Mouse (Mus musculus) MEL (cell line): ENCODE data around the gene Meiob. TPM values are rescaled to one million over a fixed set of nuclear protein-coding genes. Genes with fewer than 3 reads are reported as not detected.

Experiments used
- DNase-seq: peaks from one replicate; pipeline ENCODE4 v3.0.0; 2011; ENCODE audit warnings: low read depth, low spot score
- H3K27ac ChIP-seq: 2 replicates; pipeline ENCODE4 v1.5.1; 2012; ENCODE audit warnings: low read depth, mild to moderate bottlenecking, control low read depth, low read length, moderate library complexity; ENCODE audit not compliant: control insufficient read depth
- H3K27me3 ChIP-seq, 2 experiments: fragments of 150-350 bp in 1 of 2; sonication (generic) in 1 of 2; 2 replicates each; pipeline ENCODE4 v1.6.1; 2012; ENCODE audit warnings: low read length in 2 of 2, mild to moderate bottlenecking in 2 of 2, improper control_type of control experiment in 1 of 2, moderate library complexity in 1 of 2; ENCODE audit not compliant: insufficient read depth in 2 of 2, control insufficient read depth in 1 of 2
- H3K36me3 ChIP-seq, 2 experiments: 2 replicates each; pipeline ENCODE4 v1.6.1; 2012 to 2014; ENCODE audit warnings: low read length in 2 of 2, improper control_type of control experiment in 1 of 2, inconsistent platforms in 1 of 2, mild to moderate bottlenecking in 1 of 2; ENCODE audit not compliant: insufficient read depth in 2 of 2, control insufficient read depth in 1 of 2
- H3K4me1 ChIP-seq, 2 experiments: fragments of 150-350 bp in 1 of 2; sonication (generic) in 1 of 2; 2 replicates each; pipeline ENCODE4 v1.6.1; 2012; ENCODE audit warnings: low read length in 2 of 2, improper control_type of control experiment in 1 of 2, mild to moderate bottlenecking in 1 of 2; ENCODE audit not compliant: insufficient read depth in 2 of 2, control insufficient read depth in 1 of 2
- H3K4me3 ChIP-seq, 2 experiments: fragments of 150-350 bp in 1 of 2; sonication (generic) in 1 of 2; 2 replicates each; pipeline ENCODE4 v1.5.1; 2012; ENCODE audit warnings: low read depth in 2 of 2, low read length in 2 of 2, mild to moderate bottlenecking in 2 of 2, moderate library complexity in 2 of 2, control low read depth in 1 of 2, improper control_type of control experiment in 1 of 2; ENCODE audit not compliant: control insufficient read depth in 1 of 2, insufficient read depth in 1 of 2
- H3K79me2 ChIP-seq: 2 replicates; pipeline ENCODE4 v1.6.1; 2012; ENCODE audit warnings: mild to moderate bottlenecking, low read length, moderate library complexity; ENCODE audit not compliant: control insufficient read depth, poor library complexity, insufficient read depth
- H3K9ac ChIP-seq: 2 replicates; pipeline ENCODE4 v1.6.1; 2012; ENCODE audit warnings: low read depth, mild to moderate bottlenecking, control low read depth, low read length, moderate library complexity; ENCODE audit not compliant: control insufficient read depth, poor library complexity, severe bottlenecking
- H3K9me3 ChIP-seq: fragments of 150-350 bp; sonication (generic); replicated peaks from 2 replicates; pipeline ENCODE4 v1.6.1; 2012; ENCODE audit warnings: mild to moderate bottlenecking, low read length, improper control_type of control experiment, moderate library complexity; ENCODE audit not compliant: insufficient read depth
- ETS1 ChIP-seq: IDR thresholded peaks from 2 replicates; pipeline ENCODE4 v1.6.1; 2012; ENCODE audit warnings: low read depth, mild to moderate bottlenecking, inconsistent platforms, low read length, improper control_type of control experiment, moderate library complexity
- GATA1 ChIP-seq: IDR thresholded peaks from 2 replicates; pipeline ENCODE4 v1.6.1; 2011; ENCODE audit warnings: low read depth, low read length, improper control_type of control experiment
- KAT2A ChIP-seq: conservative IDR thresholded peaks from 2 replicates; pipeline ENCODE4 v1.6.1; 2012; ENCODE audit warnings: low read depth, low read length, improper control_type of control experiment, inconsistent platforms
- MAX ChIP-seq: IDR thresholded peaks from 2 replicates; pipeline ENCODE4 v1.6.1; 2011; ENCODE audit warnings: low read length, improper control_type of control experiment
- MXI1 ChIP-seq: IDR thresholded peaks from 2 replicates; pipeline ENCODE4 v1.6.1; 2011; ENCODE audit warnings: mild to moderate bottlenecking, low read depth, low read length, improper control_type of control experiment
- MYB ChIP-seq: IDR thresholded peaks from 2 replicates; pipeline ENCODE4 v1.6.1; 2011; ENCODE audit warnings: mild to moderate bottlenecking, low read depth, low read length, improper control_type of control experiment
- NELFE ChIP-seq: IDR thresholded peaks from 2 replicates; pipeline ENCODE4 v1.6.1; 2011; ENCODE audit warnings: low read depth, low read length, improper control_type of control experiment
- NRF1 ChIP-seq: IDR thresholded peaks from 2 replicates; pipeline ENCODE4 v1.6.1; 2014; ENCODE audit warnings: low read depth, mild to moderate bottlenecking, inconsistent platforms, low read length, improper control_type of control experiment, moderate library complexity; ENCODE audit not compliant: poor library complexity, insufficient read depth, severe bottlenecking
- POLR2A ChIP-seq, 2 experiments: IDR thresholded peaks; 2 replicates each; pipeline ENCODE4 v1.6.1; 2011 to 2012; ENCODE audit warnings: low read length in 2 of 2, mild to moderate bottlenecking in 2 of 2, control low read depth in 1 of 2, improper control_type of control experiment in 1 of 2, low read depth in 1 of 2, moderate library complexity in 1 of 2; ENCODE audit not compliant: control insufficient read depth in 1 of 2, insufficient read depth in 1 of 2, poor library complexity in 1 of 2
- SIN3A ChIP-seq: IDR thresholded peaks from 2 replicates; pipeline ENCODE4 v1.6.1; 2012; ENCODE audit warnings: low read length, improper control_type of control experiment, inconsistent platforms
- TAL1 ChIP-seq: IDR thresholded peaks from 2 replicates; pipeline ENCODE4 v1.6.1; 2012; ENCODE audit warnings: mild to moderate bottlenecking, inconsistent platforms, low read length, moderate library complexity, mixed read lengths
- TBP ChIP-seq: IDR thresholded peaks from 2 replicates; pipeline ENCODE4 v1.8.0; 2011; ENCODE audit warnings: low read depth, low read length, improper control_type of control experiment
- USF2 ChIP-seq, 2 experiments: IDR thresholded peaks; 2 replicates each; pipeline ENCODE4 v1.6.1; 2011 to 2012; ENCODE audit warnings: improper control_type of control experiment in 2 of 2, low read length in 2 of 2, borderline replicate concordance in 1 of 2, inconsistent platforms in 1 of 2, low read depth in 1 of 2, mild to moderate bottlenecking in 1 of 2; ENCODE audit not compliant: insufficient read depth in 1 of 2
- ZC3H11A ChIP-seq: IDR thresholded peaks from 2 replicates; pipeline ENCODE4 v1.6.1; 2012; ENCODE audit warnings: low read depth, mild to moderate bottlenecking, inconsistent platforms, low read length, improper control_type of control experiment
- ZKSCAN1 ChIP-seq: IDR thresholded peaks from 2 replicates; pipeline ENCODE4 v1.6.1; 2012; ENCODE audit warnings: low read depth, mild to moderate bottlenecking, inconsistent platforms, low read length, improper control_type of control experiment, moderate library complexity
- ZNF384 ChIP-seq: IDR thresholded peaks from 2 replicates; pipeline ENCODE4 v1.6.1; 2012; ENCODE audit warnings: low read depth, mild to moderate bottlenecking, inconsistent platforms, low read length, improper control_type of control experiment
- polyA plus RNA-seq, 2 experiments: library from polyadenylated mRNA; stranded (reverse) in 1 of 2; unstranded in 1 of 2; fragments of >175 nt in 1 of 2; fragments of >200 nt in 1 of 2; gene quantifications; 2 replicates each; pipeline versions ENCODE4 v1.2.1 to v1.2.4; 2012; ENCODE audit warnings: low replicate concordance in 2 of 2, low read depth in 1 of 2; ENCODE audit not compliant: insufficient read length in 2 of 2, insufficient read depth in 1 of 2, missing spikeins in 1 of 2
- total RNA-seq: library from RNA; depleted of rRNA; stranded (reverse); fragments of 300-350 nt; gene quantifications from 2 replicates; pipeline ENCODE4 v1.2.3, GENCODE M21; 2012

Gene Meiob
- total and polyA plus RNA-seq, 3 experiments = 0.11 to 0.15 TPM; not detected in 1

GRCm38 (mm10) chr17:24821351-24822280, 17.5 kb downstream of the Meiob start:
- Histone ChIP-seq H3K4me1 (no peaks in the 10 kb centered on the region), H3K4me3 (no peak overlapping the region), H3K27ac (no peak overlapping the region), H3K79me2 (no peaks in the 10 kb centered on the region), H3K9me3 (no peaks in the 10 kb centered on the region), H3K27me3 (peaks cover 4 to 7% of the 10 kb centered on the region in 2 experiments; a peak in 3 of 4 replicates), H3K36me3 (no peaks in the 10 kb centered on the region), H3K9ac (no peak overlapping the region)
- no peak for DNase-seq
- TF ChIP-seq NRF1 (no peak), ZC3H11A (no peak), ETS1 (no peak), NELFE (no peak), MAX (no peak), USF2 (IDR thresholded peaks at IDR 0.05; ENCODE audit: borderline replicate concordance in 1 of 2, insufficient read depth in 1 of 2, low read depth in 1 of 2, low read length in 2 of 2) (no peak), SIN3A (no peak), KAT2A (no peak)

DNA sequence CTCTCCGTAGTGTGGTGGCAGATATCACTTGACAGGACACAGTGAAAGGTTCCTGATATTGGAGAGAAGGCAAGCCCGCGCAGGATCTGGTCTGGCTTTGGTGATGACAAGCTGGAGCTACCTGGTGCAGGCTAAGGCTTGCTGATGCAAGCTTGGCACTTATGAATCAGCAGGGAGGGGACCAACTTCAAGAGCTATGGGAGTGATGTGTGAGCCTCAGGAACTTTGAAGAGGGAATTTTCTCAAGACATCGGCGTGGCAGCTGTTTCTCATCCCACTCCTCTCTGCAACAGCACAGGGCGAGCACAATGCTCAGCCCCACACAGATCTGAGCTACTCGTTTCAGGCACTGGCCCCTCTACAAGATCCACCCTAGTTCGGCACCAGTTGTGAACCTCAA, 35.8 kb downstream of the Meiob start, which contains the start of gene Hagh:
TSS of gene Hagh (plus strand) at position 302 of the 400 bp plus-strand sequence.
- peaks cover 6 to 28% of the 10 kb centered on the region in 2 experiments for H3K27me3 ChIP-seq
- no peaks in the 10 kb centered on the region for H3K79me2 ChIP-seq
- no peak for TF ChIP-seq POLR2A (IDR thresholded peaks at IDR 0.05; ENCODE audit: control insufficient read depth in 1 of 2, insufficient read depth in 1 of 2, low read depth in 1 of 2, low read length in 2 of 2, poor library complexity in 1 of 2)
- no peak for TF ChIP-seq ZKSCAN1
- TF ChIP-seq MXI1 = no peak
- TF ChIP-seq TAL1 = no peak
- TF ChIP-seq KAT2A = no peak
- TF ChIP-seq ZNF384 = no peak
- TF ChIP-seq TBP = no peak
- no peak for TF ChIP-seq GATA1
- no peak for TF ChIP-seq MYB
- no peak for DNase-seq
- no peaks in the 10 kb centered on the region for H3K9me3 ChIP-seq
- no peaks in the 10 kb centered on the region for H3K36me3 ChIP-seq
- no peaks in the 10 kb centered on the region for H3K4me1 ChIP-seq
- H3K4me3 ChIP-seq = no peak within 1 kb of the TSS
- no peak within 1 kb of the TSS for H3K27ac ChIP-seq
- H3K9ac ChIP-seq = no peak within 1 kb of the TSS
